Mouse (Mus musculus) kidney, adult 2 months (tissue): ENCODE results near the gene Vamp9.

Experiments
- CTCF ChIP-seq: fragments of 200-500 bp; conservative IDR thresholded peaks from 2 replicates; pipeline ENCODE4 v1.5.1; 2011; ENCODE audit warnings: low read depth, mild to moderate bottlenecking, control low read depth, low read length, moderate library complexity, mixed read lengths; ENCODE audit not compliant: insufficient read depth, insufficient read length
- POLR2A ChIP-seq: fragments of 200-500 bp; IDR thresholded peaks from one replicate; pipeline ENCODE4 v1.6.1; 2011; ENCODE audit warnings: low read depth, low read length, control low read depth

DNA sequence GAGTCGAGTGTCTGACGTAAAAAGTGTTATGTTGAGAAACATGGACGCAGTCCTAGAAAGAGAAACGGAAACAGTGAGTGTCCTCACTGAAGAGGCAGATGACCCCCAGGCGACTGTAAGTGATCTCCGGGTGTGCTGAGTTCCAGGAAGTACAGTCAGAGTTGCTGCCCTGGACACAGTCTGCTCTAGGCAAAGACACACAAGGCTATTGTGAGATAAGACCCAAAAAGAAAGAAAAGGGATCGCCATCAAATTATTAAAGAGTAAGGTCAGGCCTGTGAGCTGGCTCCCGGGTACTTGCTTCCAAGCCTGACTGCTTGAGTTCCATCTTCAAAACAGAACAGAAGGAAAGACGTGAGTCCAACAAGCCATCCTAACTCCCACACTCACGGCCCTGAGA, 35.2 kb downstream of the Vamp9 start:
- no peak for TF ChIP-seq CTCF
- TF ChIP-seq POLR2A: no peak
